Mouse (Mus musculus) c-Kit-negative CD71-positive TER-119-positive erythroid progenitor cells, embryonic 14.5 days (primary cell): ENCODE data around the gene Trrap.
"Not testable (repeated sequence)": the region's sequence is repeated elsewhere in the genome, so short reads cannot be mapped to it uniquely, and the experiment has no call there.

Experiments used
- DNase-seq: peaks from one replicate; pipeline ENCODE4 v3.0.0-alpha.2; 2013; ENCODE audit warnings: low read depth, low spot score

Trrap gene

DNA sequence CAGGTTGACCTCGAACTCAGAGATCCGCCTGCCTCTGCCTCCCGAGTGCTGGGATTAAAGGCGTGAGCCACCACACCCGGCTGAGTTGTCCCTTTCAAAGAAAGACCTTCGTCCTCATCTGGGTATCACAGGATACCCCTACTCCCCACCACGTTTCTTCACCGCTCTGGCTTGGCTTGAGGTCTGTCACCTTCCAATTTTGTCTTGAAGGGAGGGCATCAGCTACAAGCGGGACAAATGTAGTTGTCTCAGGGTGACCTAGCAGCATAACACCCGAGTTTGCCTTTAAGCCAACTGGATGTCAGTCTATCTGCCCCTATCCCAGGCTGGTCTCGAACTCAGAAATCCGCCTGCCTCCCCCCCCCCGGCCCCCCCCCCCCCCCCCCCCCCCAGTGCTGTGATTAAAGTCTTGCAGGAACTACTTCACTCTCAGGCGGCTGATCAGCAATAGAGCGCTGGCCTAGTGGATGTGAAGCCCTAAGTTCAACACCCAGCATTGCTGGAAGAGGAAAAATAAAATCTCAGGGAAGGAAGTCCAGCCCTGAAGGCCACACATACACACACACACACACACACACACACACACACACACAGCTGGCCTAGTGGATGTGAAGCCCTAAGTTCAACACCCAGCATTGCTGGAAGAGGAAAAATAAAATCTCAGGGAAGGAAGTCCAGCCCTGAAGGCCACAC, at the start of gene Trrap:
TSS of gene Trrap (plus strand) at position 627 of the 693 bp plus-strand sequence.
- DNase-seq, result not testable (repeated sequence)

DNA sequence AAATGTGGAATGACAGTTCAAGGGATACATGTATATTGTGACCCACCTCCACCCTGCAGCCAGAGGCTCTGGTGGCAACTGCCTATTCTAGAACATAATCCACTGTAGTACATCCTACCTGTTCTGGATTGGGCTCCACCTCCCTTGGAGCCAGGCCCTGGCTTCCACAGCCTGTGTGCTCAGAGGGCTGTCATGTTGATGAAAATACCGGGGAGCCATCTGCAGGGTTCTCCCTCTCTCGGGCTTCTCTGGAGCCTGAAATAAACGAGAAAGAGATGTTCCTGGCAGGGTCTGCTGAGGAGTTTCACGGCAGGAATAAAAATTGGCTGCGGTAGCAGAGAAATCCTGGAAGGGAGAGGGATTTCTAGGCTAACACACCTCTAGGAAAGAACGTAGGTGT, 47.8 kb upstream of the Trrap start:
- no peak for DNase-seq

DNA sequence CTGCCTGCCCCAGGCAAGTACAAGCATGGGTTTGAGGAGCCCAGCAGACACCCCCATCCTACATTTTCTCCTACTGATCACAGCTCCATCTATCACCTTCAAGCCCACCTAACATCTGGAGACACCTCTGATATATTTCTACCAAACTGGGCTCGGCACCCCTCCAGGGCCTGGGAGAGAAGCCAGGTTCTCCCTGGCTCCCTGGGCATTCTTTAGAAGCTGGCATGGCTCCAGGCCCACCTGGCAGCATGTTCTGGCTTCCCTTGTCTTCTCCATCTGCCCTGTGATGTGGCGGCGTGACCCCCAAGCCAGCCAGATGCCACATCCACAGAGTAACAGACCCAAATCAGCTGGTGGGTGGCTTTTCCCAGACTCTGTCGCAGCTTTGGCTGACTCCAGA, 47.3 kb upstream of the Trrap start:
- DNase-seq, result no peak

DNA sequence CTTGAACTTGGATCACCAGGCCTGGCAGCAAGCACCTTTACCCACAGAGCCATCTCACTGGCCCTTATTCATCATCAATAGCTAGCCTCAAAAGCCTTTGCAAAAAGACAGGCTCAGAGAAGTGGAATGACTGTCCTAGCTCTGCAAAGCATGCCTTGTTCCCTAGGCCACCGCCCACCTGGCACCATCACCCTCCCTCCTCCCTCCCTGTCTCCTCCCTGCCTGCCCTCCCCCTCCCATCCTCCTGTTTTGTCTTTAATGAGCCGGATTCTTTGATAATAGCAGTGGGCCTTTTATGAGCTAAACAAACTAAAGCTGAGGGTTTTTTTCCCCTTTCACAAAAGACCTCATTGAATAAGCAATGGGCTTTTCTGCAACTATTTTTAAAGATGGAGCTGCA, 42.6 kb upstream of the Trrap start:
- DNase-seq, result no peak

DNA sequence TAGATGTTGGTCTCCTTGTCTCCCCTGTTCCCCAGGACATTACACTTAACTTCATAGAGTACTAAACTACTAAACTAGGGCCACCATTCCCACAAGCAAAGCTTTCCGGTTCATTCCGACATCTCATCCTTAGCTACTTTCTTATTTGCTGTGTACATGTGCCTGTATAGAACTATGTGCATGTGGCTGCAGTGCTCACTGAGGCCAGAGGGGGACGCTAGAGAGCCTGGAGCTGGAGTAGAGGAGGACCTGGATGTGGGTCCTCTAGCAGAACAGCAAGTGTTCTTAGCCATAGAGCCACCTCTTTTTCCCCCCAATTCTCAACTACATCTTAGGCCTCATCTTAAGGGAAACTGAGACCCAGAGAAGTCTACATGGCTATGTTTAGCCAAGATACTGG, 42.0 kb upstream of the Trrap start:
- DNase-seq, result no peak

DNA sequence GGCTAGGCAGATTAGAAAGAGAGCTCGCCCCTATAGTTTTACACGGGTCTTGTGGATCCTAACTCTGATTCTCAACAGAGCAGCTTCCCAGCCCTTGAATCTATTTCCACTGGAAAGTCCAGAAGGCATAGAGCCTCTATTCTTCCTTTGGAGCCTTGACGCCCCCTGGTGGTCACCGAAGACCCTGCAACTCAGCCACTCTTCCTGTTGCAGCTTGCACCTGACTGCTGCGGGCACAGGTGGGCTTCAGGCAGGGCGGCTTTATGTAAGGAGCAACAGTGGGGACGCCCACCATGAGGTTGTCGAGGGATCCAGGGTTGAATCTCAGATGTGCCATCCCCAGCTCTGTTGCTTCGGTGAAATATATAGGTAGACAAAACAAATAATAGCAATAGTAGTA, 40.4 kb upstream of the Trrap start:
- no peak for DNase-seq

DNA sequence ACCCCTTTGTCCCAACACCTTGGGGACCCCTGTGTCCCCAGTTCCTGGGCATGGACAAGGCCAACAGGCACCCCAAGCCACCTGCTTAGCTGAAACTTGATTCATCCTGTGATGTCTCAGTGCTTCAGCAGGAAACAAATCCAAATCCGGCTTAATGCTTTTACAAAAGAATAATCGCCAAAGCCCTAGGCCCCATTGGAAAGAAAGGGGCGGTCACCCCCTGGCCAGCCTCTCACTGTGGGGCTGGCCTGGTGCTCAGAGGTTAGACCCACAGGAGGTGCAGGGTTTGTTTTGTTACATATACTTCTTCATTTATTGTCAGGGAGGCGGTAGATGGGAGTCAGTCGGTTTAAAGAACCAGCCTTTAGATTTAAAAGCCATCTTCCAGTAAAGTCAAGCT, 39.3 kb upstream of the Trrap start:
- DNase-seq, result no peak

DNA sequence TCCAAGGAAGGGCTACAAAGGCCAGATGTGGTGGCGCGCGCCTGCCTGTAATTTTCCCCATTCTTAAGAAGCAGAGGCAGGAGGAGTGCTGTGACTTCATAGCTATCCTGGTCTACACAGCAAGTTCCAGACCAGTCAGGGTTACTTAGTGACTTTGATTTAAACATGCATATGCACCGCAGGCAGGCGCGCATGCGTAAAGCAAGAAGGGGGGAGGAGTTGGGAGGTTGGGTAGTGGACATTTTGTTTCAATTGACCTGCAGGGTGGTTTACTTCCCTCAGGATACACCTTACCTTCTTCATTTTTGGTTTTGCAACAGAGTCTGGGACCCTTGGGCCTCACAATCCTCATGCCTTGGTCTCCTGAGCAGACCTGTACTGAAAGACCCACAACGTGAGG, 38.3 kb upstream of the Trrap start:
- DNase-seq, result no peak

DNA sequence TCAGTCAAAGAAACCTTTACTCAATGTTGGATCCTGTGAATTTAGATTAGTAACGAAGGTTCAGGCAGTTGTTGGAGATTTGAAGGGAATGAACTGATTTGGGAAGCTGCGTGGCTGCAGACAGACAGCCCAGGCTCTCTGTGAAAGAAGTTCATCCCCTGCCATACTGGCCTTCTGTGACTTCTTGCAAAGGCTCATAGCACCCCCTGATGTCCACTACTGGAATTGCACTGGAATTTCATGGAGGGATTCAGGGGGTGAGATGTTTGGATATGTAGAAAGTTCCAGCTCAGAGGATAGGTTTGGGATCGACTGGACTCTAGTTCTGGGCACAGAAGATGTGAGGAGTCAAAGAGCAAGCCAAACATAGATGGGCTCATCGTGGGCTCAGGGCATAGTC, 33.6 kb upstream of the Trrap start:
- peak; percentile 11 for DNase-seq

DNA sequence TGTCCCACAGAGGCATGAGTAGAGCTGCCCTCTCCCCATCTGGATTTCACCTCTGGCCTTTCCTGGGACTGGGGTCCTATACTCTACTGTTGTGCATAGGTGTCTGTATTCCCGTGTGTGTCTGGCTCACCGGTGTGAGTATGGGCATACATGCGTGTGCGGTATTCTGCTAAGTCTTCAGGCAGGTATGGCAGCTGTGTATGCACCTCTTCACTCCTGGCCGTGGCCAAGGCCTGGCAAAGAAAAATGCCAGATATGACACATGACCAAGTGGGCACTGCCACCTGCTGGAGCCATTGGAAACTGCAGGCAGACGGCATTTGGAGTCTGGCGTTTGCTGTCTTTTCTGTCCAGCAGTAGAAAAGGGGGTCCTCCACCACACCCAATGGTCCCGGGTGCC, 32.6 kb upstream of the Trrap start:
- DNase-seq, result peak; percentile 12

DNA sequence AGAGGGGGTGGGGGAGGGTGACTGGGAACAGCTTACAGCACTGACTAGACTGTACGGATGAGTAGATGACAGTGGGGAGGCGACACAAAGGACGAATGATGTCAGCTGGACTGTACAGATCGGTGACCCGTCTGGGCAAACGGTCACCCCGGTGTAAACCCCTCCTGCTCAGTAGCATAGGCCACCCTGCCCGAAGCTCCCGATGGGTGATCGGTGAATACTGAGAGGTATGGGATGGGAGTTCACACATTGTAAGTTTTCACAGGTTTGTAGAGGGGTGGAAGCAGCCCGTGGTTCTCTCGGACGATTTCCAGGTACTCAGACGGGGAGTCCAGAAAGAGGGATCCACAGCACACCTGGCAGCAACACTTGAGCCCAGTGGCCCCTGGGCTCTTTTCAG, 30.4 kb upstream of the Trrap start:
- DNase-seq, result no peak

DNA sequence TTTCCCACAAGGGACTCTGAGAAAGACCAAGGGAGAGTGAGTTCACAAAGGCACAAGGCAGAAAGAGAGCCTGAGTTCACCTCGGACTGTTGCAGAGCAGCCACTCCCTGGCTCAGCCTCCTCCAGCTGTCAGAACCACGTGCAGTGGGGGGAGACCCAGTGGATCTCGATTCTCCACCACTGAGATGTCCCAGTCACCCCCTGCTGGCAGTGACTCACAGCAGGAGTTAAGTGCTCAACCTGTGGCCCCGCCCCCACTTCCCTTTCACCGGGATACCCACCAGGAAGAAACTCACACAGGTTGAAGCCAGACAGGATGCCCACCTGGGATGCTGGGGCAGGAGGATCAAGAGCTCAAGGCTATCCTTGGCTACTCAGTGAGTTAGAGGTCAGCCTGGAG, 15.1 kb upstream of the Trrap start:
- DNase-seq, result no peak

DNA sequence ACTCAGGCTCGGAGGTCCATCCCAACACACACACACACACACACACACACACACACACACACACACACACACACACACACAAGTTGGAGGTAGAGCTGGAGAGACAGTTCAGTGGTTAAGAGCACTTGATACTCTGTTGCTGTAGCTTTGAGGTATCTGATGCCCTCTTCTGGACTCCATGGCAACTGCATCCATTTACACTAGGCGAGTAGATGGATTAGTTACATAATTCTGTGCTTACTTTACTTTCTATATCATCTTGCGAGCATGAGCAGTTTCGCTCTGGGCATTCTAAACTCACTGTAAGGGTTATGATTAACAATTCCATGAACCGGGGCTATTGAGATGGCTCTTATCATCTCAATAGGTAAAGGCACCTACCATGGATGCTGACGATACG, 14.5 kb upstream of the Trrap start:
- DNase-seq, result no peak

DNA sequence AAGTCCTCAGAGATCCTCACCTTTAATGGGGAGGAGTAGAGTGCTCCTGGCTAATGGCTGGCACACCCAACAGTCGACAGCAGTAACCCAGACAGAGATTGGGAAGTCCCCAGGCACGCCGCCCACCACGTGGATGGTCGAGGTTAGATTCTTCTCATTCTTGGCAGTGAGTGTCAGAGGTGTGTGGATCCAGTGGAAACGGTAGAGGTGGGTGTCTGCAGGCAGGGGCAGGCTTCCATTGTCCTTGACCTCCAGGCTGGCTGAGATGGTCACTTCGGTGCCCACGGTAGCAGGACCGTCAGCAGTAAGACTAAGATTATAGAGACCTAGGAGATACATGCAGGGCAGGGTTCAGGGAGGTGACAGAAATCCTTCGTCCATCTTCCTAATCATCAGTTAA, 12.3 kb upstream of the Trrap start:
- no peak for DNase-seq

DNA sequence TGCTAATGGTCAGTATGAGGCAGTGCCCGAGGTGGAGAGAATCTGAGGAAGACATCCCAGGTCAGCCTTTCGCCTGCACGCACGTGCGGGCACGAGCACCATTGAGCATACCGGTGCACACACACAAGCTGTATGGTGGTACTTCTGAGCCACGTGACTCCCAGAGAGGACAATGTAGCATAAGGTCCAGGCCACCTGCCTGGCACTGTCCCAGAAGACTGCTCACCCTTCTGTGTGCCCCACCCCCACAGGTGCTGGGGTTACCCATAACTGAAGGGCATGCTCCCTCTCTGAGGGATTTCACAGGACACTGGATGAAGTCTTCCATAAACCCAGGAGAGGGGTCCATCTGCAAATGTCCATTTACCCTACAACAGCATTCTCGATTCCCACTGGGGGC, 10.1 kb upstream of the Trrap start:
- DNase-seq, result no peak

DNA sequence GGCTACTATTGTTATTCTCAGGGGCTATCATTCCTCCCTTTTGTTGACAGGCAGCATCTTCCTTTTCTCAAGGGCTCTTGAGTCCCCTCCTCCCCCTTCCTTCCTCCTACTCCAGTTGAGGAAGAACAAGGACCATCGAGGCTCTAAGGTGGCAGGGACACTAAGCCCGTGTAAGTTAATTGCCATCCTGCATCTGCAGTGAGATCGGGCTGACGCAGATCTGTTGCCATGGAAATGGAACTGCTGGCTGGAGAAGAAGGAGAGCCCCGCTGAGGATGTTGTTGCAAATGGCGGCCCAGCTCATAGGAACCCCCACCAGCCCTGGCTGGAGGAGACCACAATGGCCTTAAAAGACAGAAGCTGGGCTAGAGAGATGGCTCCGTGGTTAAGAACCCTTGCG, 9.1 kb upstream of the Trrap start:
- no peak for DNase-seq

DNA sequence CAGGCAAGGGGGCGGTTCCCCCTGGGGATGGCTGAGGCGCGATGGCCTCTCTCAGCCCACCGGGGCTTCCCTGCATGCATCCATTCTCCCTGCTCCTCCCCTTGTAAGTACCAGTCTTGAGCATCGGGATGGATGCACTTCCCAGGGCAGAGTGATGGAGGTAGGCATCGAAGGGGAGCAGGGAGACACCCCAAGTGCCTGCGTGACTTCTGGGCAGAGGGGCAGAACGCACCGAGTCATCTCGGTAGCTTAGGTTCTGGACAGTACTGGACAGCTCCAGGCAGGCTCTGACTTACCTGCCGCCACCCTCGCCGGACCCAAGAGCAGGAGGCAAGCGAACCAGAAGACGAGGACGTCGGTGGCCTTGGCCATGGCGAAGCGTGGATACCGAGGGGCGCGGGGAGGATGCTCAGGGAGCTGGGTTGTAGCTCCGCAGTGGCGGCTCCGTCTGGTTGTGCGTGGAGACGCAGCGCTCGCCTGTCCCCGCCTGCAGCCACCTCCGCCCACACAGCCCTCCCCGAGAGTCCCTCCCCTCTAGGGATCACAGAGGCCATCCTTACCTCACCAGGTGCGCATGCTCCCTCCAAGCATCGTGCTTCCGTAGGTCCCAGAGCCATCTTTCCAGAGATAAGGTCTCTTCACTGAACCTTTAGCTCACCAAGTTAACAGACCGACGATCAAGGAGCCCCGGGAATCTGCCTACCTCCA, 6.2 kb upstream of the Trrap start, which contains the start of gene Tmem130:
TSS of gene Tmem130 (minus strand) at position 658 of the 708 bp plus-strand sequence.
- no peak for DNase-seq

DNA sequence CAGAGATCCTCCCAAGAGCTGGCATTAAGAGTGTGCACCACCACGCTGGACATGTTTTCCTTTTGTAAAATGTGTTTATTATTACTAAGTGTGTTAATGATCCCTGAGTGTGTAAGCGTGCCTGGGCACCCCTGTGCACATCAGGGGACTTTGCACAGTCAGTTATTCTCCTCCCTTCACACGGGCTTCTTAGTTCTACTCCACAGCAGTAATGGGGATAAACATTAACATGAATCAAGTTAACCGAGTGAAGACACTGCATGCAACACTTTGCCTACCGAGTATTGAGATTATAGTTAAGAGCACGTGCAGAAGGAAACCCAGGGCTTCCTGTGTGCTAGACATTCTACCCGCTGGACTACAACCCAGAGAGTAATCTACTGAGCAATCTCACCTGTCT, 1.5 kb upstream of the Trrap start:
- no peak for DNase-seq

DNA sequence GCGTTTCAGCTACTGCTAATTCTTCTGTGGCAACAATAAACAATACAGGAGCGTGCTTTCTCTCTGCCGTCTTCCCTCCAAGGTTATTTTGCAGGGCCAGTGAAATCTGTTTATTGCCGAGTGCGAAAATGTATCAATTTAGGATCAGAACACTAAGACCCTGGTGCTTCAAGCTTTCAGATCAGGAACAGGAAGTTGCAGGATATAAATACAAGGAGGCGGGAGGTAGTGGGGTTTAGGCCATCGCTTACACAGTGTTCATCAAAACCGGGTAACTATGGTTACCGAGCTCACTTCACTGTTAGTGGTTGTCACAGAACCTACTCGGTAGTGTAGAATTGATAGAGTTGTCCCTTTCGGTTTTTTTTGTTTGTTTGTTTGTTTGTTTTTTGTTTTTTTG, 886 bp upstream of the Trrap start:
- DNase-seq, result no peak

DNA sequence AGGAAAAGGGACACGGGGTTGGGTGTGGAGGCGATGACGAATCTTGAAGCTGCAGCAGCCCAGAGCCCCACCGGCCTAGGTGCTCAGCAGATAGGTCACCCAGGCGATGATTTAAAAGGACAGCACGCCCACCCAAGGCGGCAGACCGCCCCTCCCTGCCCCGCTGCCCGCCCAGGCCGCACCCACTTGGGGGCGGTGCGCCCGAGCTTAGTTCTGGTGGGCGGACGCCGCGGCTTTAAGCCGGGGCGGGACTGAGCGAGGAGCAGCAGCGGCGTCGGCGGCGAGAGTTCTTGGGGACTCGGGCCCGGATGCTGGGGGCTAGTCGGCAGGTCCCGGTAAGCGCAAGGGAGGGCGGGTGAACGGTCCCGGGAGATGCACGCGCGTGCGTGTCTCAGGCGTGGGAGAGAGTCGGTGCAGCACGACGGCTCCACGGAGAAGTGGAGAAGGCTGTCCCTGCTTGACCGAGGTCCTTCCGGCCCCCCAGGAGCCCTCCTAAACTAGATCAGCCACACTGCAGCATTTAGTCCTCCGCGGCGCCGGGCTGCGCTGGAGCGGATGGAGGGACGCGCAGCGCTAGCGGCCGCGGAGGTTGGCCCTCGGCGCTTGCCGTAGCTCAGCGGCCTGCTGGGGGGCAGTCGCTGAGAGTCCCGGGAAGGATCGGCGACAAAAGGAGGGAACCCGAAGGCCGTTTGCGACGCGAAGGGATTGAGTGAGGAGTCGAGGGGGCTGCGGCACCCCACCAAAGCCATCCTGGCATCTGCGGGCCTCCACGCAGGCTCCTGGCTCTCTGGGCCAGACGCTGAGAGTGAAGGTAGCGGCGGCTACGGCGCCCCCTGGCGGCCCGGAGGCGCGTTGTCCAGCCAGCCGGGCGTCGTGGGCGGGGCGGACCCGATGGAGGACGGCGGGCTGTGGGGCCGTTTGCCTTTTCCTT, 644 bp downstream of the Trrap start:
- peak; percentile 79 for DNase-seq

DNA sequence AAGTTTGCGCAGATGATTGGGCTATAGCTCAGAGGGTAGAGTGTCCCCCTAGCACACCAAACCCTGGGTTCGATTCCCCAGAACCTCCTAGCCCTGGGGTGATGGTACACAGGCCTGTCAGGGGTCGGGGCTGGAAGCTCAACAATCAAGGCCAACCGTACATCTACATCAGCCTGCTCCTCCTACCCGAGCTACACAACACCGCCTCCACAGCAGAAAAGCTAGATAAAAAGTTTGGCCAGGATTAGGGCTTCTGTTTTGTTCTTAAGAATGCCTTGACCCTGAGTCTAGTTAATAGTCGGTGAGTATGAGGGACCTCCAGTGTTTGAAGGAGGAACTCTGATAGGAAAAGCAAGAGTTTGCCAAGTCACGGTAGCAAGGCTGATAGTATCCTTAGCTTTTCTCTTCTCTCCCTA, 1.5 kb downstream of the Trrap start:
- peak; percentile 16 for DNase-seq

DNA sequence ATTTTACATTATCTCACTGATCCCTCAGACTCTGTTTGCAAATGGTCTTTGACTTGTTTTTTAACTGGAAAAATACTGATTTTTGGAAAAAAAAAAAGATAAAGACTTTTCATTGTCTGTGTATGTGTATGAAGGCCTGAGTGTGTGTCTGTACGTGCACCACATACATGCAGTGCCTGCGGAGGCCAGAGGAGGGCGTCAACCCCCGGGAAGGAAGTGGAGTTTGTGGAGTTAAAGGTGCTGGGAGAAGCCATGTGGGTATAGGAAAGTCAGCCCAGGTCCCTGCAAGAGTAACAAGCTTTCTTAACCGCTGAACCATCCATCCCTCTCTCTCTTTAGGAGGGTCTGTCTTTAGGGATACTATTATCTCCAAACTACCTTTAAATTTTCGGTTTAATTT, 5.7 kb downstream of the Trrap start:
- DNase-seq, result no peak
